Mouse (Mus musculus) small intestine, adult 2 months (tissue): Measurements from ENCODE around the gene Galnt14. TPM values are rescaled to one million over a fixed set of nuclear protein-coding genes. Genes with fewer than 3 reads are reported as not detected.

Experiments used
- H3K27ac ChIP-seq: fragments of 200-500 bp; 2 replicates; pipeline ENCODE4 v1.5.1; 2012; ENCODE audit warnings: low read depth, low read length, control low read depth, inconsistent platforms; ENCODE audit not compliant: insufficient read depth
- H3K27me3 ChIP-seq: fragments of 200-500 bp; 2 replicates; pipeline ENCODE4 v1.6.1; 2012; ENCODE audit warnings: mild to moderate bottlenecking, moderate library complexity, low read length, inconsistent platforms; ENCODE audit not compliant: control insufficient read depth, insufficient read depth
- H3K36me3 ChIP-seq: fragments of 200-500 bp; 2 replicates; pipeline ENCODE4 v1.6.1; 2012; ENCODE audit warnings: mild to moderate bottlenecking, low read length, control low read depth, inconsistent platforms; ENCODE audit not compliant: control insufficient read depth, insufficient read depth
- H3K4me1 ChIP-seq: fragments of 200-500 bp; 2 replicates; pipeline ENCODE4 v1.6.1; 2012; ENCODE audit warnings: low read length, inconsistent platforms, mixed read lengths; ENCODE audit not compliant: control insufficient read depth, insufficient read depth, insufficient read length
- H3K4me3 ChIP-seq: fragments of 200-500 bp; 2 replicates; pipeline ENCODE4 v1.5.1; 2012; ENCODE audit warnings: low read depth, mild to moderate bottlenecking, control low read depth, inconsistent platforms, low read length, moderate library complexity
- CTCF ChIP-seq: fragments of 200-500 bp; IDR thresholded peaks from 2 replicates; pipeline ENCODE4 v1.5.1; 2012; ENCODE audit warnings: low read depth, mild to moderate bottlenecking, control low read depth, inconsistent platforms, low read length, moderate library complexity, mixed read lengths; ENCODE audit not compliant: insufficient replicate concordance, insufficient read length; ENCODE audit errors: extremely low read depth
- POLR2A ChIP-seq: fragments of 200-500 bp; IDR thresholded peaks from 2 replicates; pipeline ENCODE4 v1.6.1; 2012; ENCODE audit warnings: low read depth, mild to moderate bottlenecking, control low read depth, inconsistent platforms, low read length, moderate library complexity
- WGBS: fragments of 180-500 bp; shearing (Covaris S2); methylation state at CpG from one replicate; pipeline ENCODE4 v1.1.7; 2018; 5-methylcytosine and 5-hydroxymethylcytosine counted together
- polyA plus RNA-seq: library from polyadenylated mRNA; depleted of rRNA; stranded (reverse); fragments of >200 nt; gene quantifications from 2 replicates; pipeline ENCODE4 v1.2.3, GENCODE M21; 2012

The Galnt14 gene
- polyA plus RNA-seq, 1 experiment: 0.06 TPM

DNA sequence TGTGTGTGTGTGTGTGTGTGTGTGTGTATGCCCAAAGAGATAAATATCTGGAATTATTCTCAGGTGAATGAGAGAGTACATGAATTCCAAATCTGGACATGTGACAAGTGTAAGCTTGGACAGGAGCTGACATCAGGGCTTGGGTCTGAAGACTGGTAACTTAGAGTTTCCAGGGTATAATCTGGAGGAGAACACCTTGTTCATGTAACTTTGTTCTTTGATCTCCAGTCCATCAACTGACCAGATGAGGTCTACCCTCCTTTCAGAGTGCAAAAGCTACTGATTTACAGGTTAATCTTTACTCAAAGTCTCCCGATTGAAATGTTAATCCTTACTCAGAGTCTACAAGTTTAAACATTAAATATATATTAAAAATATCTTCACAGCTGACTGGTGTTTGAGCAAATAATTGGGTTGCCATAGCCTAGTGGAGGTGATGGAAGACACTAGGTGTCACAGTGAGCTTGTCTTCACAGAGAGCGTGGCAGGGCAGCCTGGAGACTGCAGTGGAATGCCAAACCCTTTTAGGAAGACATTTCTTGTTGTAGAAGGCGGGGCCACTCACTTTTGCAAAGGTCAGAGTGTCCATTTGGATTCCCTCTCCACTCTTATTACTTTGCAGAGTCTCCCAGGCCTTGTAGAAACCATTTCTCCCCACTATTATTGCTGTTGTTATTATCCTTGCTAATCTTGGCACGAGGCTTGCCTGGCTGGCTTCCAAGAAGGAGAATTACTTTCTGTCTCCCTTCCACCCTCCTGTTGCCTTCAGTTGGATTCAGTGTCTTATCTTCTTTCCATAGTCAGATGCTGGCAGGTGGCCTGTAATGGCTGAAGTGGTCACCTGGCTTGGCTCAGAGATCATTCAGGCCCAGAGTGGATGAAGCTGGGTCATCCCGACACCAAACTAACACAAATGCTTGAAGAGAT lies 107.4 kb downstream of the Galnt14 start:
- Histone ChIP-seq H3K27me3 (no peaks in the 10 kb centered on the region), H3K4me3 (no peak overlapping the region), H3K27ac (no peak overlapping the region), H3K4me1 (no peaks in the 10 kb centered on the region), H3K36me3 (no peaks in the 10 kb centered on the region)
- no peak for TF ChIP-seq CTCF
- no peak for TF ChIP-seq POLR2A
- WGBS: 25% methylated on average over 5 of the region's 5 CpGs

DNA sequence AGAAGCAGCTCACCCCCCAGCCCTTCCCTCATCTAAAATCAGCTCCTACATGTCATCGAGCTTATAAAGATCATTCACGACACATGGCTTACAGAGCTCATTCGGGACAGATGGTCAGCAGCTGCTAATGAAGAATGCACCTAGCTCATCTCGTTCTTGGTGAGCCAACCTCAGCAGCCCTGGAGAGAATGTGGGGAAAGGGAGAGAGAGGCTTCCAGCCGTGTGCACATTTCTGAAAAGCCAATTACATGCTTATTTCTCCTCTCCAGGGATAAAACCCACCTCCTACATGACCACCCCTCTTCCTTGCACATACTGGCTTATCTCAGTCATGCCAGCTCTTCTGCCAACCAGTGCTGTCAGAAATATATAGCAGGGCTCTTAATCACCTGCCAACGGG lies 110.3 kb downstream of the Galnt14 start:
- TF ChIP-seq CTCF (no peak), POLR2A (no peak)
- WGBS: 73% methylated on average over 6 of the region's 6 CpGs
- Histone ChIP-seq H3K4me1 (no peaks in the 10 kb centered on the region), H3K36me3 (no peaks in the 10 kb centered on the region), H3K4me3 (no peak overlapping the region), H3K27ac (no peak overlapping the region), H3K27me3 (0 out of 2 replicates have a peak, but pooled peaks cover 7% of the 10 kb centered on the region)

- H3K27ac ChIP-seq: no peak overlapping the region
- no peaks in the 10 kb centered on the region for H3K36me3 ChIP-seq
- no peaks in the 10 kb centered on the region for H3K4me1 ChIP-seq
- TF ChIP-seq POLR2A: no peak
- no peak for TF ChIP-seq CTCF
- no peak overlapping the region for H3K4me3 ChIP-seq
- 80% methylated on average over 2 of the region's 2 CpGs for WGBS
- H3K27me3 ChIP-seq: 0 out of 2 replicates have a peak, but pooled peaks cover 7% of the 10 kb centered on the region
Observed at GRCm38 (mm10) chr17:73592081-73592480, 118.2 kb downstream of the Galnt14 start.

DNA sequence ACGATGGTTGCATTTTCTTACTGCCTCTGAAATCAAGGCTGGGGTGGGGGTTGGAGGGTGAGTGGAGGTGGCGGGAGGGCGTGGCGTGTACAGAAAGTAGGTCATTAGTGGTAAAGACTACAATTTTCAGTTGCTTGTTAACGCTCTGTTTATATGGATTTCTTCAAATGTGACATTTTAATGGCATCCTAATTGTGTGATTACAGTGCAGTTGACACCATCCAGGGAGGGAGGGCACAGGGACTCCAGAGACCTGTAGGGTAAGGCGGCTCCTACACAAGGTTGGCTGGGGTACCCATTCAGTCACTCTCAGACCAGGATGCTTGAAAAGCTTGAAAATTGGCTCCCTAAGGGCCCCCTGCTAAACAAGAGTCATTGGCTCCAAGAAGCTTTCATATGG lies 122.7 kb downstream of the Galnt14 start:
- Histone ChIP-seq H3K4me3 (no peak overlapping the region), H3K4me1 (no peaks in the 10 kb centered on the region), H3K27ac (no peak overlapping the region), H3K36me3 (no peaks in the 10 kb centered on the region), H3K27me3 (no peaks in the 10 kb centered on the region; the same call in 1 of the 2 replicates)
- no peak for TF ChIP-seq CTCF
- TF ChIP-seq POLR2A: no peak
- WGBS: 38% methylated on average over 6 of the region's 6 CpGs

DNA sequence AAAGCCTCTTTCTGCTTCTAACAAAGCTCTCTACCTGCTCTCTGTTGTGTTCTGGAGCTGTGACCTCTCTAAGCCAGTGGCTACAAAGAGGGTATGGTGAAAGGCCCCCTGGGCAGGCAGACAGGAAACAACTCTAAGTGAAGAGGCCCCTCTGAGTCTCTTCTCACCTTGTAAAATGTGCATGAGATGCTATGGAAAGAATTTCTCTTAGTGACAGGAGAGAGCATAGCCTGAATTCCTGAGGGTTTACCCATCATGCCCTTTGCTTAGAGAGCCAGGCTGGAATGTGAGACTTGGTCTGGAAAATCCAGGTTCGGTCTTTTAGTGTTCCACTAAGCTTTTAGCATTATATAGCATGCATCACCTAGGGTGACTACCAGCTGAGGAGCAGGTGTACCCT lies 136.1 kb downstream of the Galnt14 start:
- no peak overlapping the region for H3K4me3 ChIP-seq
- WGBS: 37% methylated on average over 1 of the region's 1 CpGs
- TF ChIP-seq CTCF: no peak
- TF ChIP-seq POLR2A: no peak
- no peak overlapping the region for H3K27ac ChIP-seq
- no peaks in the 10 kb centered on the region for H3K36me3 ChIP-seq
- no peaks in the 10 kb centered on the region for H3K4me1 ChIP-seq
- H3K27me3 ChIP-seq: no peaks in the 10 kb centered on the region

DNA sequence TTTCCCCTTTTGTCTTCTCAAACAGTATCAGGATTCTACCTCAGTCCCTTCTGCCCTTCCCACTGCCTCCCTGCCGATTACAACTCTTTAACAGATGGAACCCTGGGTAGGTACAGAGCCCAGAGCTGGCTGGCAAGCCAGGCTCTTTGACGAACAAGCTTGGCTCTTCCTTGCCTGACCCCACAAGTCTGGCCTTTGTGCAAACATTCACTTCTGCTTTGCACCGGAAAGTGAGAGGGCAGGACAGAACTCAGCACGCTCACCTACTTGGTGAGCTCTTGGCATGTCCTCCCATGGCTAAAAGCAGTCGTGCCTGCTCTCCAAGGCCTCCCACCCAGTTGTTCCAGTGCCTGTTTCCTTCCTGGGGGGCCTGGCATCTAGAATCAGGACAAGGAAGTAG lies 137.4 kb downstream of the Galnt14 start:
- H3K4me1 ChIP-seq: no peaks in the 10 kb centered on the region
- 57% methylated on average over 5 of the region's 5 CpGs for WGBS
- H3K4me3 ChIP-seq: no peak overlapping the region
- TF ChIP-seq POLR2A (no peak), CTCF (no peak)
- no peaks in the 10 kb centered on the region for H3K36me3 ChIP-seq
- H3K27me3 ChIP-seq: no peaks in the 10 kb centered on the region
- H3K27ac ChIP-seq: no peak overlapping the region

- TF ChIP-seq CTCF (peak; percentile 71; the same call in 1 of the 2 replicates), POLR2A (no peak)
- WGBS: 62% methylated on average over 5 of the region's 5 CpGs
- H3K27me3 ChIP-seq: no peaks in the 10 kb centered on the region
- no peak overlapping the region for H3K4me3 ChIP-seq
- no peak overlapping the region for H3K27ac ChIP-seq
- no peaks in the 10 kb centered on the region for H3K36me3 ChIP-seq
- H3K4me1 ChIP-seq: no peaks in the 10 kb centered on the region
Observed at GRCm38 (mm10) chr17:73572440-73572839, 137.8 kb downstream of the Galnt14 start.
